Mouse (Mus musculus): ENCODE measurements at regions not wholly inside any gene's neighbourhood (a gene's known extent, or its start where the extent isn't known, plus 50 kb on each side); places are given as distances from the start of the nearest gene placed in this dataset.
"Not testable (repeated sequence)": the region's sequence is repeated elsewhere in the genome, so short reads cannot be mapped to it uniquely, and the experiment has no call there.

GRCm38 (mm10) chr19:35151841-35152240, 229.7 kb downstream of the Kif20b start:
- 82% methylated on average over 5 of the region's 5 CpGs for WGBS
- Histone ChIP-seq H3K4me2 (no peak overlapping the region), H3K36me3 (replicated peaks) (no peaks in the 10 kb centered on the region), H3K27ac (no peak overlapping the region), H3K27me3 (no peaks in the 10 kb centered on the region), H3K9ac (no peak overlapping the region), H3K4me3 (replicated peaks) (no peak overlapping the region), H3K9me3 (no peaks in the 10 kb centered on the region), H3K4me1 (no peaks in the 10 kb centered on the region)
- ATAC-seq (ENCODE audit: low FRiP score) = no peak

- Histone ChIP-seq H3K4me1 (no peaks in the 10 kb centered on the region), H3K27me3 (no peaks in the 10 kb centered on the region), H3K27ac (no peak overlapping the region), H3K4me2 (no peak overlapping the region), H3K4me3 (replicated peaks) (no peak overlapping the region), H3K36me3 (replicated peaks) (no peaks in the 10 kb centered on the region), H3K9ac (no peak overlapping the region), H3K9me3 (no peaks in the 10 kb centered on the region)
- no peak for ATAC-seq (ENCODE audit: low FRiP score)
- WGBS = 86% methylated on average over 3 of the region's 3 CpGs
These were observed 235.7 kb downstream of the Kif20b start for GRCm38 (mm10) chr19:35157849-35158248.

GRCm38 (mm10) chr19:35164727-35165126, 242.6 kb downstream of the Kif20b start:
- Histone ChIP-seq H3K27ac (no peak overlapping the region), H3K27me3 (no peaks in the 10 kb centered on the region), H3K9me3 (no peaks in the 10 kb centered on the region), H3K4me2 (no peak overlapping the region), H3K9ac (no peak overlapping the region), H3K4me3 (replicated peaks) (no peak overlapping the region), H3K36me3 (replicated peaks) (no peaks in the 10 kb centered on the region), H3K4me1 (no peaks in the 10 kb centered on the region)
- ATAC-seq (ENCODE audit: low FRiP score) = no peak
- WGBS = 92% methylated on average over 2 of the region's 2 CpGs

GRCm38 (mm10) chr19:35170554-35170953, 248.4 kb downstream of the Kif20b start:
- H3K27me3 ChIP-seq = no peaks in the 10 kb centered on the region
- no peaks in the 10 kb centered on the region for H3K4me1 ChIP-seq
- H3K36me3 ChIP-seq (replicated peaks) = no peaks in the 10 kb centered on the region
- H3K4me2 ChIP-seq = no peak overlapping the region
- ATAC-seq (ENCODE audit: low FRiP score) = no peak
- no peak overlapping the region for H3K4me3 ChIP-seq (replicated peaks)
- no peak overlapping the region for H3K27ac ChIP-seq
- no peaks in the 10 kb centered on the region for H3K9me3 ChIP-seq
- H3K9ac ChIP-seq = no peak overlapping the region
- 67% methylated on average over 2 of the region's 2 CpGs for WGBS

- Histone ChIP-seq H3K9ac (no peak overlapping the region), H3K9me3 (no peaks in the 10 kb centered on the region), H3K4me2 (no peak overlapping the region), H3K27ac (no peak overlapping the region), H3K27me3 (no peaks in the 10 kb centered on the region), H3K4me1 (no peaks in the 10 kb centered on the region), H3K4me3 (replicated peaks) (no peak overlapping the region), H3K36me3 (replicated peaks) (no peaks in the 10 kb centered on the region)
- 69% methylated on average over 1 of the region's 1 CpGs for WGBS
- ATAC-seq (ENCODE audit: low FRiP score) = no peak
These were observed 257.9 kb downstream of the Kif20b start for GRCm38 (mm10) chr19:35180102-35180501.

GRCm38 (mm10) chr19:35205557-35206239, 283.5 kb downstream of the Kif20b start:
- no peaks in the 10 kb centered on the region for H3K9me3 ChIP-seq
- no peaks in the 10 kb centered on the region for H3K4me1 ChIP-seq
- no peak overlapping the region for H3K4me3 ChIP-seq (replicated peaks)
- H3K4me2 ChIP-seq = no peak overlapping the region
- H3K27me3 ChIP-seq = no peaks in the 10 kb centered on the region
- no peak overlapping the region for H3K27ac ChIP-seq
- ATAC-seq (ENCODE audit: low FRiP score) = no peak
- no peaks in the 10 kb centered on the region for H3K36me3 ChIP-seq (replicated peaks)
- no peak overlapping the region for H3K9ac ChIP-seq
- 86% methylated on average over 5 of the region's 5 CpGs for WGBS

- no peaks in the 10 kb centered on the region for H3K27me3 ChIP-seq
- 85% methylated on average over 3 of the region's 3 CpGs for WGBS
These were observed 322.0 kb downstream of the Kif20b start for GRCm38 (mm10) chr19:35244188-35244587.

GRCm38 (mm10) chr19:35247531-35247930, 325.4 kb downstream of the Kif20b start:
- no peaks in the 10 kb centered on the region for H3K27me3 ChIP-seq
- H3K4me2 ChIP-seq = no peak overlapping the region
- ATAC-seq (ENCODE audit: low FRiP score) = no peak
- no peaks in the 10 kb centered on the region for H3K4me1 ChIP-seq
- H3K27ac ChIP-seq = no peak overlapping the region
- no peak overlapping the region for H3K9ac ChIP-seq
- H3K9me3 ChIP-seq = no peaks in the 10 kb centered on the region
- no peaks in the 10 kb centered on the region for H3K36me3 ChIP-seq (replicated peaks)
- WGBS = 84% methylated on average over 6 of the region's 6 CpGs
- no peak overlapping the region for H3K4me3 ChIP-seq (replicated peaks)

More at GRCm38 (mm10) chr19:35244188-35244587, 322.0 kb downstream of the Kif20b start:
- H3K9me3 ChIP-seq = no peaks in the 10 kb centered on the region
- no peak overlapping the region for H3K9ac ChIP-seq
- H3K36me3 ChIP-seq (replicated peaks) = no peaks in the 10 kb centered on the region
- no peaks in the 10 kb centered on the region for H3K4me1 ChIP-seq
- ATAC-seq (ENCODE audit: low FRiP score) = no peak
- no peak overlapping the region for H3K4me2 ChIP-seq
- no peak overlapping the region for H3K27ac ChIP-seq
- H3K4me3 ChIP-seq (replicated peaks) = no peak overlapping the region

- H3K27me3 ChIP-seq; H3K4me1 ChIP-seq; H3K9me3 ChIP-seq; H3K4me3 ChIP-seq (replicated peaks); H3K4me2 ChIP-seq; H3K9ac ChIP-seq; H3K27ac ChIP-seq; ATAC-seq (ENCODE audit: low FRiP score); H3K36me3 ChIP-seq (replicated peaks): not testable (repeated sequence)
- WGBS = 91% methylated on average over 3 of the region's 3 CpGs
These were observed 336.5 kb downstream of the Kif20b start for GRCm38 (mm10) chr19:35258634-35259033.

- Histone ChIP-seq H3K27me3 (no peaks in the 10 kb centered on the region), H3K9ac (no peak overlapping the region), H3K9me3 (no peaks in the 10 kb centered on the region), H3K4me2 (no peak overlapping the region), H3K4me3 (replicated peaks) (no peak overlapping the region), H3K27ac (no peak overlapping the region), H3K4me1 (no peaks in the 10 kb centered on the region), H3K36me3 (replicated peaks) (no peaks in the 10 kb centered on the region)
- no peak for ATAC-seq (ENCODE audit: low FRiP score)
These were observed 340.9 kb downstream of the Kif20b start for GRCm38 (mm10) chr19:35263101-35263500.

- Histone ChIP-seq H3K27ac (no peak overlapping the region), H3K4me2 (no peak overlapping the region), H3K9ac (no peak overlapping the region), H3K4me1 (no peaks in the 10 kb centered on the region), H3K27me3 (no peaks in the 10 kb centered on the region), H3K36me3 (replicated peaks) (no peaks in the 10 kb centered on the region), H3K4me3 (replicated peaks) (no peak overlapping the region), H3K9me3 (no peaks in the 10 kb centered on the region)
- WGBS = 42% methylated on average over 2 of the region's 2 CpGs
- no peak for ATAC-seq (ENCODE audit: low FRiP score)
These were observed 356.2 kb downstream of the Kif20b start for GRCm38 (mm10) chr19:35278395-35278794.

GRCm38 (mm10) chr19:35282775-35283447, 360.8 kb downstream of the Kif20b start:
- no peak for ATAC-seq (ENCODE audit: low FRiP score)
- no peaks in the 10 kb centered on the region for H3K4me1 ChIP-seq
- H3K27me3 ChIP-seq = no peaks in the 10 kb centered on the region
- no peak overlapping the region for H3K9ac ChIP-seq
- H3K4me3 ChIP-seq (replicated peaks) = no peak overlapping the region
- H3K4me2 ChIP-seq = no peak overlapping the region
- 74% methylated on average over 4 of the region's 4 CpGs for WGBS
- no peaks in the 10 kb centered on the region for H3K9me3 ChIP-seq
- H3K36me3 ChIP-seq (replicated peaks) = no peaks in the 10 kb centered on the region
- H3K27ac ChIP-seq = no peak overlapping the region

- Histone ChIP-seq H3K4me1 (no peaks in the 10 kb centered on the region), H3K27me3 (no peaks in the 10 kb centered on the region), H3K4me3 (replicated peaks) (no peak overlapping the region), H3K9ac (no peak overlapping the region), H3K36me3 (replicated peaks) (no peaks in the 10 kb centered on the region), H3K27ac (no peak overlapping the region), H3K9me3 (no peaks in the 10 kb centered on the region), H3K4me2 (no peak overlapping the region)
- 79% methylated on average over 2 of the region's 2 CpGs for WGBS
- ATAC-seq (ENCODE audit: low FRiP score) = no peak
These were observed 376.7 kb downstream of the Kif20b start for GRCm38 (mm10) chr19:35298846-35299245.
